ENCODE assay signal across 12 mouse cellular contexts in the genomic region with DNA sequence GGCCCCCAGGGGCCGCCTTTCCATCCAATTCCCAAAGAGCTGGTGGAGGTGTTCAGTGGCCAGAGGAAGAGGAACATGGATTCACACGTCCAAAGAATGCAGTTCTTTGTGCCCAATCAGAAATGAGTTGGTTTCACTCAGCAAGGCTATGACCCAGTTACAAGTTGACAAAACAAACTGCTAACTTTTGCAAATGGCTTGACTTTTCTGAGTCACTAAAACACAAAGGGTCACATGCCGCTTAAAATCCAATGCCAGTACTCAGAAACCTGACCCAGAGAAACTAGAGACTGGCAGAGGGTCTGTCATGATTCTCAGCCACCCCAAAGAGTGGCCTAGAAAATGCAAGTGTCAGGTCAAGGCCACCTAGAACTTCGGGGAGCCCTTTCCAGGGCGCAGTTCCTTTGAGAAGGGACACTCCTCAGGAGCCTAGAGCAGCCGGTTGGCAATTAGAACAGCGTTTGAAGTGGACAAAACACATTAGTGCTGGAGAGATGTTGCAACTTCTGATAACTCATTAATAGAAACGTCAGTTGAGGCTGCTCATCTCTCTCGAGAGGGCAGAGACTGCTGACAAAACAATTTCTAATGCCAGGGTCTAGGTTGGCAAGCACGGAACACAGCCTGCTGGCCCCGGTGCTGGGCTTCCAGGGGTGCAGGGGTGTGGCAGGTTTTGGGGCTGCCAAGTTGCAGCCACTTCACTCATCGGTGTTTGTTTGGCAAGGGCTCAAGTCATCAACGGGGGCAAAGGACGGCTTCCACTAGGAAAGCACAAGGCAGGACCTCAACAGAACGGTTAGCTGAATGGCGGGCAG.
DNase-seq lines count a peak whose midpoint lies in the region; ATAC-seq and TF ChIP-seq lines count a peak whose summit lies in the region.
"Had no signal": no experiment of that assay in that cellular context is flagged by ENCODE, and none has a peak within 500 bp of the region (broad histone marks: within the 10 kb centered on the region; RNA-seq: fewer than 3 reads in every experiment).

No protein-coding gene starts in this region.

- H3K9ac ChIP-seq in intestine, postnatal 0 days (ENCODE audit: low read depth, low read length): no peak overlapping the region
- no peak overlapping the region for H3K9ac ChIP-seq in intestine, embryonic 15.5 days
- H3K9ac ChIP-seq: hindbrain, embryonic 15.5 days had no signal

- peak; percentile 28; the same call in 1 of the 2 replicates for ATAC-seq in intestine, postnatal 0 days
- no peak for ATAC-seq in intestine, embryonic 15.5 days

- peak; percentile 74 for DNase-seq in adrenal gland, adult 2 months
- no peak for DNase-seq in adrenal gland, postnatal 25 days
- peak; percentile 6 for DNase-seq in lung, postnatal 14 days
- no peak for DNase-seq in lung, postnatal 25 days (ENCODE audit: low spot score)
- no peak for DNase-seq in thymus, postnatal 10 days (ENCODE audit: low spot score in 2 of 2)
- no peak for DNase-seq in right cerebral cortex, postnatal 10 days (ENCODE audit: low spot score in 2 of 2)

- no peaks in the 10 kb centered on the region for H3K4me1 ChIP-seq in intestine, postnatal 0 days (replicated peaks; ENCODE audit: control insufficient read depth, insufficient read depth, low read length)
- no peaks in the 10 kb centered on the region for H3K4me1 ChIP-seq in intestine, embryonic 15.5 days (replicated peaks)
- H3K4me1 ChIP-seq: hindbrain, embryonic 15.5 days had no signal

- H3K27ac ChIP-seq in intestine, postnatal 0 days (ENCODE audit: low read depth, low read length): no peak overlapping the region
- no peak overlapping the region for H3K27ac ChIP-seq in intestine, embryonic 15.5 days
- H3K27ac ChIP-seq: hindbrain, embryonic 15.5 days had no signal

- no peak overlapping the region for H3K4me3 ChIP-seq in intestine, postnatal 0 days (ENCODE audit: low read depth, low read length)
- H3K4me3 ChIP-seq in intestine, embryonic 15.5 days (replicated peaks): no peak overlapping the region
- H3K4me3 ChIP-seq: hindbrain, embryonic 15.5 days; megakaryocyte, embryonic 14.5 days; myocyte had no signal

- H3K9me3 ChIP-seq in intestine, postnatal 0 days (ENCODE audit: control insufficient read depth): no peaks in the 10 kb centered on the region
- no peaks in the 10 kb centered on the region for H3K9me3 ChIP-seq in intestine, embryonic 15.5 days
- H3K9me3 ChIP-seq: hindbrain, embryonic 15.5 days; megakaryocyte, embryonic 14.5 days had no signal

- H3K36me3 ChIP-seq in intestine, postnatal 0 days (ENCODE audit: control insufficient read depth, insufficient read depth): 0 out of 2 replicates have a peak, but pooled peaks cover 13% of the 10 kb centered on the region
- 0 out of 2 replicates have a peak, but pooled peaks cover 4% of the 10 kb centered on the region for H3K36me3 ChIP-seq in intestine, embryonic 15.5 days

- H3K4me2 ChIP-seq in intestine, postnatal 0 days (replicated peaks; ENCODE audit: low read depth): no peak overlapping the region
- H3K4me2 ChIP-seq in intestine, embryonic 15.5 days (replicated peaks): no peak overlapping the region
- H3K4me2 ChIP-seq: heart, embryonic 11.5 days; hindbrain, embryonic 15.5 days had no signal

- no peak for TF ChIP-seq CTCF in intestine, postnatal 0 days (IDR thresholded peaks at IDR 0.05; ENCODE audit: low read depth)

- no peaks in the 10 kb centered on the region for H3K27me3 ChIP-seq in intestine, postnatal 0 days (replicated peaks; ENCODE audit: control insufficient read depth, insufficient read depth, low read length)
- no peaks in the 10 kb centered on the region for H3K27me3 ChIP-seq in intestine, embryonic 15.5 days (replicated peaks)
- H3K27me3 ChIP-seq: hindbrain, embryonic 15.5 days; megakaryocyte, embryonic 14.5 days had no signal

- WGBS in intestine, postnatal 0 days: 55% methylated on average over 16 of the region's 16 CpGs
- 74% methylated on average over 16 of the region's 16 CpGs for WGBS in intestine, embryonic 15.5 days

Comparison
In these comparisons a context has a peak if more than half of its experiments do, and no peak if none do; other contexts are left out.
1. DNase-seq: peak in adrenal gland, adult 2 months (single experiment) and lung, postnatal 14 days (single experiment); none in adrenal gland, postnatal 25 days (single experiment), lung, postnatal 25 days (single experiment), thymus, postnatal 10 days (0 of 2) and right cerebral cortex, postnatal 10 days (0 of 2).